Mouse (Mus musculus) cerebellum, adult 2 months (tissue): ENCODE data around the gene Prim2. TPM values are rescaled to one million over a fixed set of nuclear protein-coding genes. Genes with fewer than 3 reads are reported as not detected.

Experiments
- DNase-seq, 2 experiments: peaks; one replicate each; pipeline ENCODE4 v3.0.0; 2021
- H3K27ac ChIP-seq: fragments of 200-500 bp; 2 replicates; pipeline ENCODE4 v1.5.1; 2012; ENCODE audit warnings: low read length, control low read depth, inconsistent platforms; ENCODE audit not compliant: insufficient read depth
- H3K27me3 ChIP-seq: fragments of 200-500 bp; 2 replicates; pipeline ENCODE4 v1.6.1; 2012; ENCODE audit warnings: inconsistent platforms, mild to moderate bottlenecking, low read length, moderate library complexity; ENCODE audit not compliant: control insufficient read depth, insufficient read depth
- H3K4me1 ChIP-seq: fragments of 200-500 bp; 2 replicates; pipeline ENCODE4 v1.6.1; 2011; ENCODE audit warnings: low read length; ENCODE audit not compliant: control insufficient read depth, insufficient read depth
- H3K4me3 ChIP-seq: fragments of 200-500 bp; replicated peaks from 2 replicates; pipeline ENCODE3; 2011; ENCODE audit warnings: mild to moderate bottlenecking, low read depth, low read length, control low read depth; ENCODE audit not compliant: insufficient read depth
- CTCF ChIP-seq: fragments of 200-500 bp; IDR thresholded peaks from 2 replicates; pipeline ENCODE4 v1.5.1; 2011; ENCODE audit warnings: low read depth, mild to moderate bottlenecking, control low read depth, low read length, moderate library complexity, borderline replicate concordance; ENCODE audit not compliant: insufficient read depth
- POLR2A ChIP-seq: fragments of 200-500 bp; IDR thresholded peaks from 2 replicates; pipeline ENCODE4 v1.6.1; 2011; ENCODE audit warnings: low read length, control low read depth, borderline replicate concordance; ENCODE audit not compliant: insufficient read depth
- WGBS: fragments of 180-500 bp; shearing (Covaris S2); methylation state at CpG from one replicate; pipeline ENCODE4 v1.1.7; 2018; 5-methylcytosine and 5-hydroxymethylcytosine counted together
- polyA plus RNA-seq: library from polyadenylated mRNA; depleted of rRNA; stranded (reverse); fragments of >200 nt; gene quantifications from 2 replicates; pipeline ENCODE4 v1.2.3, GENCODE M21; 2012

Gene Prim2
- polyA plus RNA-seq, 1 experiment = 11.8 TPM

GRCm38 (mm10) chr1:33551350-33551749 is 118.2 kb downstream of the Prim2 start:
- no peak overlapping the region for H3K27ac ChIP-seq
- no peak for DNase-seq
- TF ChIP-seq CTCF (no peak), POLR2A (no peak)
- H3K4me1 ChIP-seq = no peaks in the 10 kb centered on the region; the same call in 1 of the 2 replicates
- 84% methylated on average over 9 of the region's 9 CpGs for WGBS
- H3K27me3 ChIP-seq = no peaks in the 10 kb centered on the region
- no peak overlapping the region for H3K4me3 ChIP-seq

GRCm38 (mm10) chr1:33541708-33542107 is 127.9 kb downstream of the Prim2 start:
- WGBS = 97% methylated on average over 7 of the region's 7 CpGs
- TF ChIP-seq POLR2A (no peak), CTCF (no peak)
- DNase-seq = no peak
- Histone ChIP-seq H3K4me1 (no peaks in the 10 kb centered on the region), H3K4me3 (no peak overlapping the region), H3K27ac (no peak overlapping the region), H3K27me3 (no peaks in the 10 kb centered on the region)

- TF ChIP-seq CTCF (no peak), POLR2A (no peak)
- no peak for DNase-seq
- H3K27me3 ChIP-seq = no peaks in the 10 kb centered on the region
- H3K27ac ChIP-seq = no peak overlapping the region
- no peak overlapping the region for H3K4me3 ChIP-seq
- no peaks in the 10 kb centered on the region for H3K4me1 ChIP-seq
These were observed 131.6 kb downstream of the Prim2 start for GRCm38 (mm10) chr1:33537948-33538347.

GRCm38 (mm10) chr1:33536272-33537004 is 133.2 kb downstream of the Prim2 start:
- Histone ChIP-seq H3K4me3 (no peak overlapping the region), H3K27me3 (no peaks in the 10 kb centered on the region), H3K27ac (no peak overlapping the region), H3K4me1 (no peaks in the 10 kb centered on the region)
- WGBS = 97% methylated on average over 4 of the region's 4 CpGs
- TF ChIP-seq POLR2A (no peak), CTCF (no peak)
- DNase-seq = no peak

GRCm38 (mm10) chr1:33535140-33535686 is 134.4 kb downstream of the Prim2 start:
- 88% methylated on average over 2 of the region's 2 CpGs for WGBS
- TF ChIP-seq POLR2A = no peak
- TF ChIP-seq CTCF = no peak
- DNase-seq = no peak
- Histone ChIP-seq H3K4me1 (no peaks in the 10 kb centered on the region), H3K27ac (no peak overlapping the region), H3K27me3 (no peaks in the 10 kb centered on the region), H3K4me3 (no peak overlapping the region)

- DNase-seq = no peak
- 88% methylated on average over 3 of the region's 3 CpGs for WGBS
- TF ChIP-seq POLR2A (no peak), CTCF (no peak)
- no peaks in the 10 kb centered on the region for H3K27me3 ChIP-seq
- no peak overlapping the region for H3K27ac ChIP-seq
- no peak overlapping the region for H3K4me3 ChIP-seq
- H3K4me1 ChIP-seq = no peaks in the 10 kb centered on the region
These were observed 137.7 kb downstream of the Prim2 start for GRCm38 (mm10) chr1:33531860-33532259.

- DNase-seq = no peak
- Histone ChIP-seq H3K27ac (no peak overlapping the region), H3K4me3 (no peak overlapping the region)
These were observed 138.3 kb downstream of the Prim2 start for GRCm38 (mm10) chr1:33531097-33531856.

More at GRCm38 (mm10) chr1:33531097-33531856, 138.3 kb downstream of the Prim2 start:
- WGBS = 46% methylated on average over 5 of the region's 5 CpGs
- TF ChIP-seq POLR2A = no peak
- no peak for TF ChIP-seq CTCF
- H3K27me3 ChIP-seq = no peaks in the 10 kb centered on the region
- no peaks in the 10 kb centered on the region for H3K4me1 ChIP-seq
